ENCODE assay signal across 17 mouse cellular contexts in the genomic region with DNA sequence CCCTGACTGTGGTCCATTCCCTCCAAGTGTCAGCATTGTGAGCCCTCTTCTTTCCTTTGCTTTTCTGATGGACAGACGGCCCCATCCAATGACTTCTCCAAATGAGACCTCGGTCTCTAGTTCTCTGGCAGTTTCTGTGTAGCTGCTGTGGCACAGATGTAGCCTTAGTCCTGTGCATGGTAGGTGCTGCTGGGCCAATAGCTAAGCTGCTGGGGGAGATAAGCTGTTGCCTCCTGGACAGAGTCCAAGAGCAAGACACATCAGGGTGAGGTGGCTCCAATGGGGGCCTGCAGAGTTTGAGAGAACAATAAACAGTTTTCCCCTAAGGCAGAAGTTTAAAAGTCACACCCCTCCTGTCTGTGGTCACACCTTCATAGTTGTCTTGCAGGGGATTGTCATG. TPM values are rescaled to one million over a fixed set of nuclear protein-coding genes. Genes with fewer than 3 reads are reported as not detected.
DNase-seq lines count a peak whose midpoint lies in the region; ATAC-seq and TF ChIP-seq lines count a peak whose summit lies in the region.
"Had no signal": no experiment of that assay in that cellular context is flagged by ENCODE, and none has a peak within 500 bp of the region (broad histone marks: within the 10 kb centered on the region; RNA-seq: fewer than 3 reads in every experiment).

No protein-coding gene starts in this region.

- TF ChIP-seq EP300 in lung, postnatal 0 days (IDR thresholded peaks at IDR 0.05): no peak

- no peak overlapping the region for H3K27ac ChIP-seq in cerebellum, adult 2 months (ENCODE audit: insufficient read depth, low read length)
- no peak overlapping the region for H3K27ac ChIP-seq in midbrain, postnatal 0 days (ENCODE audit: low read depth, low read length)
- H3K27ac ChIP-seq in midbrain, embryonic 11.5 days (ENCODE audit: low read depth, low read length): no peak overlapping the region
- H3K27ac ChIP-seq in lung, postnatal 0 days (ENCODE audit: low read length): no peak overlapping the region
- H3K27ac ChIP-seq: embryonic facial prominence, embryonic 12.5 days; liver, embryonic 12.5 days; neural tube, embryonic 12.5 days; stomach, postnatal 0 days had no signal

- 34% methylated on average over 2 of the region's 2 CpGs for WGBS in cerebellum, adult 2 months
- 74% methylated on average over 2 of the region's 2 CpGs for WGBS in midbrain, postnatal 0 days
- WGBS in midbrain, embryonic 11.5 days: 91% methylated on average over 2 of the region's 2 CpGs
- WGBS in lung, postnatal 0 days: 76% methylated on average over 2 of the region's 2 CpGs

- ATAC-seq in midbrain, postnatal 0 days (ENCODE audit: low FRiP score): no peak
- no peak for ATAC-seq in midbrain, embryonic 11.5 days (ENCODE audit: low FRiP score)
- ATAC-seq in lung, postnatal 0 days: no peak
- ATAC-seq: liver, embryonic 12.5 days had no signal

- H3K4me2 ChIP-seq in midbrain, postnatal 0 days (ENCODE audit: low read depth, low read length, poor library complexity, severe bottlenecking): peak overlapping the region; percentile 9; the same call in 1 of the 2 replicates
- H3K4me2 ChIP-seq in midbrain, embryonic 11.5 days: no peak overlapping the region
- no peak overlapping the region for H3K4me2 ChIP-seq in lung, postnatal 0 days (replicated peaks; ENCODE audit: low read depth, low read length)
- H3K4me2 ChIP-seq: embryonic facial prominence, embryonic 12.5 days; liver, embryonic 12.5 days; neural tube, embryonic 12.5 days had no signal

- H3K27me3 ChIP-seq in cerebellum, adult 2 months (ENCODE audit: control insufficient read depth, insufficient read depth, low read length): no peaks in the 10 kb centered on the region
- H3K27me3 ChIP-seq in midbrain, postnatal 0 days (ENCODE audit: insufficient read depth, low read length): peaks cover 3% of the 10 kb centered on the region; the same call in 1 of the 2 replicates
- no peaks in the 10 kb centered on the region for H3K27me3 ChIP-seq in midbrain, embryonic 11.5 days (ENCODE audit: control insufficient read depth, insufficient read depth, low read length)
- 0 out of 2 replicates have a peak, but pooled peaks cover 5% of the 10 kb centered on the region for H3K27me3 ChIP-seq in lung, postnatal 0 days (replicated peaks; ENCODE audit: insufficient read depth, low read length)

- no peak overlapping the region for H3K9ac ChIP-seq in midbrain, postnatal 0 days (replicated peaks; ENCODE audit: low read length, poor library complexity, severe bottlenecking)
- H3K9ac ChIP-seq in midbrain, embryonic 11.5 days (ENCODE audit: low read length): no peak overlapping the region
- H3K9ac ChIP-seq in lung, postnatal 0 days (replicated peaks; ENCODE audit: low read depth): no peak overlapping the region
- H3K9ac ChIP-seq: embryonic facial prominence, embryonic 12.5 days; liver, embryonic 12.5 days; lung, embryonic 14.5 days; neural tube, embryonic 12.5 days had no signal

- no peak for TF ChIP-seq CTCF in cerebellum, adult 2 months (IDR thresholded peaks at IDR 0.05; ENCODE audit: borderline replicate concordance, insufficient read depth, low read depth, low read length)
- TF ChIP-seq CTCF in midbrain, postnatal 0 days (IDR thresholded peaks at IDR 0.05): no peak
- TF ChIP-seq CTCF in lung, postnatal 0 days (IDR thresholded peaks at IDR 0.05): no peak

- no peaks in the 10 kb centered on the region for H3K9me3 ChIP-seq in midbrain, postnatal 0 days (ENCODE audit: low read length)
- H3K9me3 ChIP-seq in midbrain, embryonic 11.5 days (ENCODE audit: control insufficient read depth, low read length): no peaks in the 10 kb centered on the region
- H3K9me3 ChIP-seq in lung, postnatal 0 days (ENCODE audit: low read length): no peaks in the 10 kb centered on the region
- H3K9me3 ChIP-seq: embryonic facial prominence, embryonic 12.5 days; liver, embryonic 12.5 days; neural tube, embryonic 12.5 days had no signal

- no peak for TF ChIP-seq POLR2A in cerebellum, adult 2 months (IDR thresholded peaks at IDR 0.05; ENCODE audit: borderline replicate concordance, insufficient read depth, low read length)

- H3K4me1 ChIP-seq in cerebellum, adult 2 months (ENCODE audit: control insufficient read depth, insufficient read depth, low read length): peaks cover 10% of the 10 kb centered on the region; the same call in 1 of the 2 replicates
- H3K4me1 ChIP-seq in midbrain, postnatal 0 days (ENCODE audit: insufficient read depth, low read length): no peaks in the 10 kb centered on the region
- H3K4me1 ChIP-seq in midbrain, embryonic 11.5 days (ENCODE audit: control insufficient read depth, insufficient read depth, low read length): peaks cover 7% of the 10 kb centered on the region; the same call in 1 of the 2 replicates
- H3K4me1 ChIP-seq in lung, postnatal 0 days (ENCODE audit: insufficient read depth, low read depth, low read length): no peaks in the 10 kb centered on the region
- H3K4me1 ChIP-seq: liver, embryonic 12.5 days had no signal

- peak in 1 of 2 experiments; percentile 22 for DNase-seq in cerebellum, adult 2 months
- no peak for DNase-seq in cerebellum, postnatal 14 days
- peak; percentile 8 for DNase-seq in heart, postnatal 4 days
- no peak for DNase-seq in heart, adult 18-20 months
- no peak for DNase-seq in midbrain, postnatal 0 days (ENCODE audit: low spot score)
- DNase-seq in midbrain, embryonic 11.5 days (ENCODE audit: low spot score, missing footprints): no peak
- DNase-seq in lung, postnatal 0 days (ENCODE audit: low spot score): no peak
- DNase-seq in layer of hippocampus, adult 18-20 months (ENCODE audit: low spot score in 2 of 2): no peak
- DNase-seq: adrenal gland, adult 2 months; gastrocnemius, postnatal 14 days; kidney, adult 18-20 months; kidney, postnatal 14 days; lung, embryonic 14.5 days had no signal

- H3K4me3 ChIP-seq in cerebellum, adult 2 months (replicated peaks; ENCODE audit: insufficient read depth, low read depth, low read length): peak overlapping the region; percentile 90
- no peak overlapping the region for H3K4me3 ChIP-seq in midbrain, postnatal 0 days (ENCODE audit: low read depth, low read length)
- H3K4me3 ChIP-seq in midbrain, embryonic 11.5 days (ENCODE audit: low read depth, low read length): no peak overlapping the region
- H3K4me3 ChIP-seq in lung, postnatal 0 days (ENCODE audit: low read depth, low read length): no peak overlapping the region
- H3K4me3 ChIP-seq: embryonic facial prominence, embryonic 12.5 days; liver, embryonic 12.5 days; neural tube, embryonic 12.5 days had no signal

- no peaks in the 10 kb centered on the region for H3K36me3 ChIP-seq in midbrain, postnatal 0 days (ENCODE audit: insufficient read depth, low read length)
- no peaks in the 10 kb centered on the region for H3K36me3 ChIP-seq in midbrain, embryonic 11.5 days (ENCODE audit: control insufficient read depth, insufficient read depth, low read length)
- no peaks in the 10 kb centered on the region for H3K36me3 ChIP-seq in lung, postnatal 0 days (ENCODE audit: insufficient read depth, low read length)
- H3K36me3 ChIP-seq: embryonic facial prominence, embryonic 12.5 days; liver, embryonic 12.5 days; neural tube, embryonic 12.5 days had no signal

RNA-seq across cellular contexts. Expression of a gene that starts 2.0 kb away (rescaled TPM):
- polyA plus RNA-seq in cerebellum, adult 2 months (2012; rRNA removed): 106 TPM in 2 replicates
- total RNA-seq in heart, postnatal 4 days (2021): 1 to 10 TPM; 2.3 to 3.6 TPM
- total RNA-seq in heart, adult 18-20 months (2021): 1 to 10 TPM; 3.5 to 3.7 TPM
- 7.1 and 8.0 TPM in 2 replicates for total RNA-seq in midbrain, postnatal 0 days (2014; rRNA removed)
- polyA plus RNA-seq in midbrain, postnatal 0 days (2015; fragmentation: Nextera tagmentation; extraction: Ambion mirVana): 8.6 and 8.8 TPM in 2 replicates
- polyA plus RNA-seq in midbrain, embryonic 11.5 days (2014; fragmentation: Nextera tagmentation; extraction: Ambion mirVana): 8.5 and 10.3 TPM in 2 replicates
- polyA plus RNA-seq in lung, postnatal 0 days (2015; fragmentation: Nextera tagmentation; extraction: Ambion mirVana): 0.63 and 0.76 TPM in 2 replicates
- total RNA-seq in layer of hippocampus, adult 18-20 months (2021): 100 to 1,000 TPM; 151 to 168 TPM

Comparison
In these comparisons a context has a peak if more than half of its experiments do, and no peak if none do; other contexts are left out.
1. RNA of a gene that starts 2.0 kb away (total RNA-seq): 151 to 168 TPM in layer of hippocampus, adult 18-20 months; 7.1 to 8.0 TPM in midbrain, postnatal 0 days, 3.5 to 3.7 TPM in heart, adult 18-20 months and 2.3 to 3.6 TPM in heart, postnatal 4 days; every median in the first group is over 10 times any median in the second.